Mouse (Mus musculus) neural tube, embryonic 14.5 days (tissue): ENCODE measurements around the gene Magi2. TPM values are rescaled to one million over a fixed set of nuclear protein-coding genes. Genes with fewer than 3 reads are reported as not detected.
"Not testable (repeated sequence)": the region's sequence is repeated elsewhere in the genome, so short reads cannot be mapped to it uniquely, and the experiment has no call there.

Source experiments
- ATAC-seq: fragments of 200-750 bp; cut with Nextera tagmentation; 2 replicates; pipeline ENCODE4 v1.8.0; 2017; ENCODE audit warnings: low read depth, mild to moderate bottlenecking, moderate TSS enrichment, moderate library complexity
- H3K27ac ChIP-seq: fragments of 300-500 bp; sonication (generic); 2 replicates; pipeline ENCODE4 v1.5.1; 2014; ENCODE audit warnings: low read depth, mild to moderate bottlenecking, control low read depth, low read length, moderate library complexity, mixed read lengths
- H3K27me3 ChIP-seq: fragments of 300-500 bp; sonication (generic); 2 replicates; pipeline ENCODE4 v1.6.1; 2014; ENCODE audit warnings: low read length; ENCODE audit not compliant: control insufficient read depth, insufficient read depth
- H3K36me3 ChIP-seq: fragments of 300-500 bp; sonication (generic); 2 replicates; pipeline ENCODE4 v1.6.1; 2014; ENCODE audit warnings: low read length, mixed read lengths; ENCODE audit not compliant: control insufficient read depth, insufficient read depth
- H3K4me1 ChIP-seq: fragments of 300-500 bp; sonication (generic); 2 replicates; pipeline ENCODE4 v1.6.1; 2014; ENCODE audit warnings: low read length; ENCODE audit not compliant: control insufficient read depth, insufficient read depth
- H3K4me2 ChIP-seq: fragments of 300-500 bp; sonication (generic); 2 replicates; pipeline ENCODE4 v1.6.1; 2014; ENCODE audit warnings: mild to moderate bottlenecking, low read depth, low read length, control low read depth
- H3K4me3 ChIP-seq: fragments of 300-500 bp; sonication (generic); 2 replicates; pipeline ENCODE4 v1.5.1; 2014; ENCODE audit warnings: low read depth, low read length, control low read depth, mixed read lengths
- H3K9ac ChIP-seq: fragments of 300-500 bp; sonication (generic); replicated peaks from 2 replicates; pipeline ENCODE4 v1.6.1; 2014; ENCODE audit warnings: low read depth, mild to moderate bottlenecking, control low read depth, low read length, mixed read lengths
- H3K9me3 ChIP-seq: fragments of 300-500 bp; sonication (generic); 2 replicates; pipeline ENCODE4 v1.6.1; 2016; ENCODE audit warnings: low read length; ENCODE audit not compliant: control insufficient read depth
- WGBS: fragments of 180-500 bp; shearing (Covaris S2); extraction: QIAGEN DNeasy Blood & Tissue Kit; methylation state at CpG from one replicate; pipeline ENCODE4 v1.1.7; 2014; 5-methylcytosine and 5-hydroxymethylcytosine counted together
- polyA plus RNA-seq: library from polyadenylated mRNA; unstranded; fragments of >200 nt; fragmentation: Nextera tagmentation; extraction: Ambion mirVana; gene quantifications from 2 replicates; pipeline ENCODE4 v1.2.1, GENCODE M21; 2014

The Magi2 gene
- polyA plus RNA-seq, 1 experiment from 2014 or later: 50.2 TPM

- no peak for ATAC-seq
- H3K4me3 ChIP-seq: no peak overlapping the region
- H3K27me3 ChIP-seq: no peaks in the 10 kb centered on the region
- no peak overlapping the region for H3K4me2 ChIP-seq
- no peak overlapping the region for H3K9ac ChIP-seq
- no peaks in the 10 kb centered on the region for H3K36me3 ChIP-seq
- H3K27ac ChIP-seq: no peak overlapping the region
- H3K4me1 ChIP-seq: no peaks in the 10 kb centered on the region
- no peaks in the 10 kb centered on the region for H3K9me3 ChIP-seq
- WGBS: 24% methylated on average over 7 of the region's 7 CpGs
Observed at GRCm38 (mm10) chr5:19487947-19488346, 261.1 kb downstream of the Magi2 start.

GRCm38 (mm10) chr5:19501005-19501404 lies 274.2 kb downstream of the Magi2 start:
- no peak overlapping the region for H3K4me3 ChIP-seq
- no peaks in the 10 kb centered on the region for H3K27me3 ChIP-seq
- 88% methylated on average over 3 of the region's 3 CpGs for WGBS
- no peak overlapping the region for H3K4me2 ChIP-seq
- H3K36me3 ChIP-seq: no peaks in the 10 kb centered on the region
- H3K27ac ChIP-seq: no peak overlapping the region
- no peaks in the 10 kb centered on the region for H3K4me1 ChIP-seq
- ATAC-seq: no peak
- no peak overlapping the region for H3K9ac ChIP-seq
- H3K9me3 ChIP-seq: no peaks in the 10 kb centered on the region

GRCm38 (mm10) chr5:19522168-19522567 lies 295.3 kb downstream of the Magi2 start:
- H3K27me3 ChIP-seq: no peaks in the 10 kb centered on the region
- H3K4me2 ChIP-seq: no peak overlapping the region
- H3K9me3 ChIP-seq: no peaks in the 10 kb centered on the region
- H3K4me3 ChIP-seq: no peak overlapping the region
- peak; percentile 58; the same call in 1 of the 2 replicates for ATAC-seq
- H3K4me1 ChIP-seq: no peaks in the 10 kb centered on the region
- no peak overlapping the region for H3K27ac ChIP-seq
- no peaks in the 10 kb centered on the region for H3K36me3 ChIP-seq
- no peak overlapping the region for H3K9ac ChIP-seq

- WGBS: 3% methylated on average over 2 of the region's 2 CpGs
- Histone ChIP-seq H3K4me3 (no peak overlapping the region), H3K36me3 (no peaks in the 10 kb centered on the region), H3K9ac (no peak overlapping the region), H3K4me2 (no peak overlapping the region), H3K9me3 (no peaks in the 10 kb centered on the region), H3K27me3 (no peaks in the 10 kb centered on the region), H3K4me1 (no peaks in the 10 kb centered on the region), H3K27ac (no peak overlapping the region)
- ATAC-seq: no peak
Observed at GRCm38 (mm10) chr5:19539348-19539747, 312.5 kb downstream of the Magi2 start.

GRCm38 (mm10) chr5:19546424-19546823 lies 319.6 kb downstream of the Magi2 start:
- H3K9me3 ChIP-seq: no peaks in the 10 kb centered on the region
- no peaks in the 10 kb centered on the region for H3K27me3 ChIP-seq
- no peak for ATAC-seq
- H3K4me3 ChIP-seq: no peak overlapping the region
- H3K4me1 ChIP-seq: no peaks in the 10 kb centered on the region
- no peak overlapping the region for H3K9ac ChIP-seq
- 82% methylated on average over 4 of the region's 4 CpGs for WGBS
- no peak overlapping the region for H3K27ac ChIP-seq
- H3K36me3 ChIP-seq: no peaks in the 10 kb centered on the region
- H3K4me2 ChIP-seq: no peak overlapping the region

- no peak overlapping the region for H3K27ac ChIP-seq
- H3K27me3 ChIP-seq: no peaks in the 10 kb centered on the region
- H3K36me3 ChIP-seq: no peaks in the 10 kb centered on the region
- ATAC-seq: no peak
- WGBS: 81% methylated on average over 2 of the region's 2 CpGs
- no peaks in the 10 kb centered on the region for H3K4me1 ChIP-seq
- H3K4me2 ChIP-seq: no peak overlapping the region
- H3K4me3 ChIP-seq: no peak overlapping the region
- H3K9ac ChIP-seq: no peak overlapping the region
- no peaks in the 10 kb centered on the region for H3K9me3 ChIP-seq
Observed at GRCm38 (mm10) chr5:19546900-19547299, 320.1 kb downstream of the Magi2 start.

GRCm38 (mm10) chr5:19553510-19553909 lies 326.7 kb downstream of the Magi2 start:
- no peak overlapping the region for H3K4me2 ChIP-seq
- H3K9ac ChIP-seq: no peak overlapping the region
- no peaks in the 10 kb centered on the region for H3K27me3 ChIP-seq
- WGBS: 82% methylated on average over 3 of the region's 3 CpGs
- H3K36me3 ChIP-seq: no peaks in the 10 kb centered on the region
- no peaks in the 10 kb centered on the region for H3K4me1 ChIP-seq
- no peak overlapping the region for H3K27ac ChIP-seq
- no peaks in the 10 kb centered on the region for H3K9me3 ChIP-seq
- no peak for ATAC-seq
- H3K4me3 ChIP-seq: no peak overlapping the region

- Histone ChIP-seq H3K9ac (no peak overlapping the region), H3K27ac (no peak overlapping the region), H3K4me2 (no peak overlapping the region), H3K4me1 (no peaks in the 10 kb centered on the region), H3K4me3 (no peak overlapping the region), H3K9me3 (no peaks in the 10 kb centered on the region), H3K36me3 (no peaks in the 10 kb centered on the region), H3K27me3 (no peaks in the 10 kb centered on the region)
- ATAC-seq: no peak
- WGBS: 91% methylated on average over 3 of the region's 3 CpGs
Observed at GRCm38 (mm10) chr5:19565636-19566035, 338.8 kb downstream of the Magi2 start.

- 67% methylated on average over 1 of the region's 1 CpGs for WGBS
- not testable (repeated sequence) for H3K27me3 ChIP-seq, H3K4me2 ChIP-seq, H3K4me3 ChIP-seq, H3K9ac ChIP-seq, ATAC-seq, H3K4me1 ChIP-seq, H3K36me3 ChIP-seq, H3K9me3 ChIP-seq, H3K27ac ChIP-seq
Observed at GRCm38 (mm10) chr5:19566136-19566535, 339.3 kb downstream of the Magi2 start.

- 59% methylated on average over 5 of the region's 5 CpGs for WGBS
Observed at GRCm38 (mm10) chr5:19607700-19608099, 380.9 kb downstream of the Magi2 start.

More at GRCm38 (mm10) chr5:19607700-19608099, 380.9 kb downstream of the Magi2 start:
- Histone ChIP-seq H3K36me3 (no peaks in the 10 kb centered on the region), H3K9me3 (no peaks in the 10 kb centered on the region), H3K4me2 (no peak overlapping the region), H3K4me1 (no peaks in the 10 kb centered on the region), H3K9ac (no peak overlapping the region), H3K27me3 (no peaks in the 10 kb centered on the region), H3K4me3 (no peak overlapping the region), H3K27ac (no peak overlapping the region)
- ATAC-seq: no peak
